Mouse (Mus musculus) MEL (cell line): ENCODE data around the gene Pycr2.

Source experiments
- CTCF ChIP-seq, 3 experiments: IDR thresholded peaks in 2 of 3; conservative IDR thresholded peaks in 1 of 3; 2 replicates each; pipeline ENCODE4 v1.5.1; 2011 to 2012; ENCODE audit warnings: low read length in 3 of 3, low read depth in 2 of 3, mild to moderate bottlenecking in 2 of 3, improper control_type of control experiment in 1 of 3, inconsistent platforms in 1 of 3, mixed read lengths in 1 of 3, moderate library complexity in 1 of 3; ENCODE audit not compliant: control insufficient read depth in 1 of 3, insufficient read depth in 1 of 3, poor library complexity in 1 of 3, severe bottlenecking in 1 of 3
- HCFC1 ChIP-seq: IDR thresholded peaks from 2 replicates; pipeline ENCODE4 v1.6.1; 2012; ENCODE audit warnings: low read depth, mild to moderate bottlenecking, inconsistent platforms, low read length, improper control_type of control experiment, moderate library complexity

- TF ChIP-seq HCFC1 (no peak), CTCF (IDR thresholded peaks at IDR 0.05 in 2 of 3, conservative IDR thresholded peaks at IDR 0.05 in 1 of 3; ENCODE audit: control insufficient read depth in 1 of 3, insufficient read depth in 1 of 3, low read depth in 2 of 3, low read length in 3 of 3, poor library complexity in 1 of 3, severe bottlenecking in 1 of 3) (no peak)
These were observed 20.6 kb downstream of the Pycr2 start for GRCm38 (mm10) chr1:180924737-180925136.
